Mouse (Mus musculus) urinary bladder, postnatal 10 days (tissue): ENCODE measurements around the gene Rprd2.
A peak's percentile ranks its signal among the peaks of the same experiment; 100 is the strongest.
"Not testable (repeated sequence)": the region's sequence is repeated elsewhere in the genome, so short reads cannot be mapped to it uniquely, and the experiment has no call there.

Source experiments
- DNase-seq: peaks from one replicate; pipeline ENCODE4 v3.0.0; 2022; ENCODE audit warnings: low spot score

The Rprd2 gene

DNA sequence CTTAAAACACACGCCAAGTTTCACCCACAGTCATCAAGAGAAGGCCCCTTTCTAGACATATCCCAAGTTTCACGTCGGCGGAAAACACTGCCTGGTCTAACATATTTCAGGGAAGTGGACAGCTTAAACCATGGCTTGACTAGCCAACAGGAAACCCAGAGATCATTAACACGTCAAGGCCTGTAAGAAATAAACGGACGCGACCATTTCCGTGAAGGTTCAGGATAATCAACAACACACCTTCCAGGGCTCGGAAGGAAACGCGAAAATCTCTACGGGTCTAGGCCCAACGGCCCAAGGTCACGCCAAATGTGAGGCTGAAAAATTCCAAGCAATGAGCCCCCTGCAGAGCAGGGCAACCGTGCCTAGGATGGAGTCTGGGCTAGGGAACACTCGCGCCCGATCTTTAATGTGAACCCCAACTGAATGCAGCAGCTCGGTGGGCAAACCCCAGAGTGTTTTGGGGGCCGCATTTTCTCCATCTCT is 594 bp downstream of the Rprd2 start:
- DNase-seq: peak; percentile 10

DNA sequence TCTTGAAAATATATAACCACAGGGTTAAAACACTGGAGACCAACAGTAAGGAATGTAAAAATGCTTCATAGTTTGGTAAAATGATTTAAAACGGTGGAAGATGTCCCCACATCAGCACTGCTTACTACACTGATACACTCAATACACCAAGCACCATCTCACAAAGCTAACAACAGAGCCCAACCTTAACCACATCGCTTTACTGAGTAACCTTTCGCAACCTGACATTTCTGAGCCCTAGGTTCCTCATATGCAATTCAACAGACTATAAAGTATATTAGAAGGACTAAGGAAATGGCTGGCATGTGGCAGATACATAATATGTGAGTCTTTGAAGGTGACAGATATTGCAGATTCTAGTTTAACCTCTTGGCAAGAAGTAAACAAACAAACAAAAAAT is 2.0 kb downstream of the Rprd2 start:
- DNase-seq: no peak

DNA sequence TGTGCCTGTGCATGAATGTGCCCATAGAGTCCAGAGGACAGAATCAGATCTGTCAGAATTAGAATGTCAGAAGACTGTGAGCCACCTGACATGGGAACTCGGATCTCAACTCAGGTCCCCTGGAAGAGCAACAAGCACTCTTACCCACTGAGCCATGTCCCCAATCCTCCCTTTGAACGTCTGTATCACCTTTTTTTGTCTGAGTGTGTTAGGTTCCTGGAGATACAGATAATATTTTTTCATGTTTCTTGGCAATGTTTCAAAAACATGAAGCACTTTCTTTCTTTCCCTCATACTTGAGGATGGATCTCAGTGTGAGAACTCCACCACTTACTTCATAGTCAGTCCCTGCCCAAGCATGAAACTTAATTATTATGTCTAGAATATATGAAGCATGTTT is 10.3 kb downstream of the Rprd2 start:
- no peak for DNase-seq

- DNase-seq: not testable (repeated sequence)
Measured at GRCm38 (mm10) chr3:95807630-95808029, 11.0 kb downstream of the Rprd2 start.

DNA sequence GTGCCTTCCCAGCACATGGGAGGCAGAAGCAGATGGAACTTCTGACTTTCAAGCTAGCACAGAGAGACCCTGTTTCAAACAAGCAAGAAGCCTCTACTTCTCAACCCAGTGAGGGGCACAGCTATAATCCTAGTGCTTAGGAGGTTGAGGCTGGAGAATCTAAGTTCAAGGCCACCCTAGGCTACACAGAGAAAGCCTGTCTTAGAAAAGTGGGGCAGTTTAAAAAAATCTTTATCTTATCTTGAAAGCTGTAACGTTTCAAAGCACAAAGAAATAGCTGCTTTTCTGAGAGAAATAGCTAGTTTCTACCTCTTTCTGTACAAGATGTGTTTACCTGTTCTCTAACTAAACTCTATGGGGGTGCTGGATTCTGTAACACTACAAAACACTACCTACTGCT is 12.0 kb downstream of the Rprd2 start:
- no peak for DNase-seq

DNA sequence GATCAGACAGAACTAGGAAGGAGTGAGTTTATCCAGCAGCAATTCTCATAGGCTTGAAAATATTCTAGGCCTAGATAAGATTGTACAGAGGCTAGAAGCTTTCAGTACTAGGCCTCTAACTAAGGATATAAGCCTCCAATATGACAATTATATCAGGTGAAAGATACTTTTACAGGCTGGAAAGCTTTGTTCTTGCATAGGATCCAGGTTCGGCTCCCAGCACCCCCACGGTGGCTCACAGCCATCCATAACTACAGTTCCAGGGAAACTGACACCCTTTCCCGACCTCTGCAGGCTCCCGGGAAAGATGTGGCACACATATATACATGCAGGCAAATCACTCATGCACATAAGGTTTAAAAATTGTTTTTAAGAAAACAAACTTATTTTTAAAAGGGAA is 14.8 kb downstream of the Rprd2 start:
- no peak for DNase-seq

GRCm38 (mm10) chr3:95798756-95799155 is 19.9 kb downstream of the Rprd2 start:
- DNase-seq: no peak

GRCm38 (mm10) chr3:95794299-95794698 is 24.4 kb downstream of the Rprd2 start:
- no peak for DNase-seq

GRCm38 (mm10) chr3:95793662-95794061 is 25.0 kb downstream of the Rprd2 start:
- DNase-seq: no peak

GRCm38 (mm10) chr3:95785501-95785900 is 33.2 kb downstream of the Rprd2 start:
- no peak for DNase-seq

- no peak for DNase-seq
Measured at GRCm38 (mm10) chr3:95771985-95772384, 46.7 kb downstream of the Rprd2 start.

GRCm38 (mm10) chr3:95765534-95765933 is 53.1 kb downstream of the Rprd2 start:
- no peak for DNase-seq

- no peak for DNase-seq
Measured at GRCm38 (mm10) chr3:95763811-95764210, 54.9 kb downstream of the Rprd2 start.

DNA sequence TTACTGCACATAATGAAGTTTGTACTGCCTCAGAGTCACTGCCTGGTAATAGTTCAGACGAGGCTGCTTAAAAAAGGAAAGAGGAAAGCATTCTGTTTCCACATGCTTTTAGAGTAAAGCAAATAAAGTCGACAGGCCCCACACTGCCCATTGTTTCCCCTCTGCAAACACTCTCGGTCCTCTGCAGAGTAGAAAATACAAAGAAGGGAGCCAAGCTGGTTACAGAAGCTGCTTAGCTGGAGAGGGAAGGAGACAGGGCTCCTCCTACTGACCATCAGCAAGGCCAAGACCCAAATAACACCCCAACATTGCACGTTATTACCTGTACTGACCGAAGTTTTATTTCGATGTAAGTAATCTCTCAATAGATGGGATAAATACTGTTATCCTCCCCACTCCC is 55.7 kb downstream of the Rprd2 start:
- DNase-seq: no peak

DNA sequence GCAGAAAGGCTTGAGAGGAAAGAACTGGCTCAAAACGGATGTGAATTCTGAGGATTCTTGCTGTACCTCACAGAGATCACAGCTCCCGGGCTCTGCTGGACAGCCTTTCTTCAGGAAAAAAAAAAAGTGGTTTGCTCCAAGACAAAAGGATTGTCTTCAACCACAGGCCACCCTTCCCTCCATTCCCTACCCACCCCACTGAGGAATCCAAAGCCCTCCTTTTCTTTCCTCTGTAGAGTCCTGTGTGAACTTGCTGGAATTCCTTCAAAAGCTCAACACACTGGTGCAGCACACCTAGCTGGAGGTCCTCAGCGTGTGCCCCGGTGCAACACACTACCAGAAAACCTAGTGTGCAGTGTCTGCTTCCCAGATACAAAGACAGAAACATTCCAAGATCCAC is 56.9 kb downstream of the Rprd2 start:
- DNase-seq: no peak

DNA sequence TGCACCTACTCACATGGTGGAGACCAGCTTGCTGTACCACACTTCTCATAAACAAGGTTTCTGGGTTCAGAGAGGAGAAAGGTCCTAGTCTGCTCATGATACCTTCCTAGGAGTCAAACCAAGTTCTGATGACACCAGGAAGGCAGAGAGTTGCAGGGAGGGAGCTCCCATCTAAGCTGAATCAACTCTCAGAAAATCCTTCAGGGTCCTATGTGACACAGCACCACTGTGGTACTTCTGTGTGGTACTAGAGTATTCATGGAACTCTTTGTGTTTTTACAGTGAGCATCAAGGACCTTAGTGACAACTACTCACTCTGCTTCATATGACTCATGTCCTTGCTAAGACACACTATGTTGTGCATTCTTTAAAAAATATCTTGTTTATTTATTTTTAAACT is 58.0 kb downstream of the Rprd2 start:
- DNase-seq: no peak

- DNase-seq: no peak
Measured at GRCm38 (mm10) chr3:95760106-95760505, 58.6 kb downstream of the Rprd2 start, which contains the start of gene Tars2. TSS of gene Tars2 (minus strand) at chr3:95760206.

DNA sequence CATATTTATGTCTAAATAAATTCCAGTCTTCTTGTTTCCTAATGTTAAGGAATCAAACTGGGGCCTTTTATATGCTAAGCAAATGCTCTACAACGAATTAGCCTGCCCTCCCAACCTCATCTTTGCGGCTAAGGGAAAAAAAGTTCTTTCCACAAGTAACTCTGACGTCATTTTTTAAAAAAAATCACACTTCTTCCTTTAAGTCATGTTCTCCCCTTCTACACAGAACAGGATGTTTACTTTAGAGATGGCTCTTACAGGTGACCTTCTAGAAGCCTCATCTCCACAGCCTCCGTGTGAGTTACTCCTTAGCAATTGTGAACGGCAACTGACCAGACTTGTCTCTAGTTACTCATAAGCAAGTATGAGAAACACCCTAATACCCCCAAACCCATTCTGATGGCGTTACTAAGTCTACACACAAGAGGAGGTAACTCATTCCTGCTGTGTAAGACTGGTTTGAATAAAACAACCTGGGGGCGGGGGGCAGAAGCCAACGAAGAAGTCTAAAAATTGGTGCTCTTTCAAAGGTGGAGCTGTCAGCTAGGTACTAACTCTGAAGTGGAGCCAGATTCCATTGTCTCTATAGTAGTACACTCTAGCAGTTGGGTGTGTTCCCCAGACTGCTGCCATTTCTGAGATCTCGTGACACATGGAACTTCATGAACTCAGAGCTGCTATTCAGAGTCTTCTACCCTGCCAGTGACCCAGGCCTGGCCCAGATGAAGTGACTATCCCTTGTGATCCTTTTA is 60.0 kb downstream of the Rprd2 start:
- no peak for DNase-seq

- DNase-seq: no peak
Measured at GRCm38 (mm10) chr3:95756808-95757207, 61.9 kb downstream of the Rprd2 start.

DNA sequence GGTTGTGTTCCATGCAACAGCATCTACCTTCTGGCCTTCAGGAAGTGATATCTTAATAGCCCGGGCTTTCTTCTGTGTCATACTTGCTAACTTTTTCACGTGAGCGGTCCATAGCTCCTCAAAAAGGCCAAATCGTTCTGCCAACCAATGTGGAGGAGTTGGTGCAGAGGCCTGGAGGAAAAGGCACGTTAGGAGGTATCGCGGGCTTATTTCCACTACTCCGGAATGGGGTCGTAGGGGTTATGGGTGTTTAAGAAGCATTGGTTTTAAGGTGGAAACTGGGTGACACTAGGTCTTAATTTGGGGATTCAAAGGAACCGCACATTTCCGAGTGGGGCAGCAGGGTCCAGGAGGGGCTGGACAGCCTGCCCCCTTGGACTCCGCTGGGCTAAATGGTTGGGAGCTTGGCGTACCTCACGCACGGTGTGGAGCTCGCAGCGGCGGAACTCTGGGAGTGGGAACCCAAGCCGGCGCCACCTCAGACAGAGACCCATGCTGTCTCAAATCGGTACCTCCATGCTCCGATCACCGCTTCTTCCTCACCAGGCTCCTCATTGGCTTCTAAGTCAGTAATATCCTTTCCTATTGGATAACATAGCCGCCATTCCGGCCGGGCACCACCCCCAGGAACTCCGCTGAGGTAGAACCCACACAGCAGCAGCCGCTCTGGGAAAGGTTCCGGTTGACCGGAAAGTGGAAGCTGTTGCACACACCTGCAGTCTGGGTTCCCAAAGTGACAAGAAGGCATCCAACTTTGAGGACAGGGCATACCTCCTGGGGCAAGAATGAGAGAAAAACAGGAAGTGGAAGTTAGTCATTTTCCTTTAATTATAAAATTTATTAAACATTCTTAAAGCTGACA is 64.1 kb downstream of the Rprd2 start:
- DNase-seq: peak; percentile 77

DNA sequence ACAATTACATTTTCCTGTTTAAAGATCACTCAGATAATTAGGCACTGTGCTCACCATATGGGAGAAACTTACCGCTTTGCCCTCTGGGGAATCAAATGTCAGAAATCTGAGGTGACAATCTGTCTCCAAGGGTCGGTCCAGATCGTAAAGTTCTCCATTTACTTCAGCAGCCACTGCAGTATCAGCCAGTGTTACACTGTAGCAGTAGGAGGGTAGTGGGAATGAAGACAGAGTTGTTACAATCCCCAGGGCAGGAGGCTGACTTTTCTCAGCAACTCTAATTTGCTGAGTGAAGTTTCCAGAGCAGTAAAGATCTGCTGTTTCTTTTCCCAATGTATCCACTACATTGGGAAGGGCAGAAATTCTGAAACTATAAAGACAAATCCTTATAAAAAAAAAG is 65.7 kb downstream of the Rprd2 start:
- no peak for DNase-seq

DNA sequence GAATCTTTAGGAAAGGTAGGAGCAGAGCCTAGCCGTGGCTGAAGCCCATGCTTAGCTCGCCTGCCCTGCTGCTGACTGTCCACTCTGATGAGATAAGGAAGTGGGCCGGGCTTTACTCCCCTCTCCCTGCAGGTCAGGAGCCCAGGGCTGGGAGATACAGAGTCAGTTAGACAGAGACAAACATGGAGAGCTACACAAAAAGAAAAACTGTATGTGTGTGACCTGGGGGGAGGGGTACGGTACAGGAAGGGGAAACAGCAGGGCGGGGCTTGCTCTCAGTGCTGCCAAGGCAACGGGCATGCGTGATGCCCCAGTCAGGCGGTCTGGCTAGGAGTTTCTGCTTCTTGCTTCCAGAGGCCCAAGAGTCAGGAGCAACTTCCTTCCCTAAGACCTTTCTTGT is 78.3 kb downstream of the Rprd2 start:
- no peak for DNase-seq
